Mouse (Mus musculus): Measurements from ENCODE around the gene Zfp672. TPM values are rescaled to one million over a fixed set of nuclear protein-coding genes. Genes with fewer than 3 reads are reported as not detected.

Gene Zfp672
- polyA plus RNA-seq, 1 experiment from 2014 or later: 40.6 TPM

GRCm38 (mm10) chr11:58353709-58354108 is 23.6 kb upstream of the Zfp672 start:
- Histone ChIP-seq H3K4me3 (no peak overlapping the region), H3K27me3 (no peaks in the 10 kb centered on the region), H3K36me3 (no peaks in the 10 kb centered on the region), H3K4me2 (replicated peaks) (no peak overlapping the region), H3K9me3 (no peaks in the 10 kb centered on the region), H3K9ac (replicated peaks) (no peak overlapping the region), H3K27ac (replicated peaks) (no peak overlapping the region), H3K4me1 (no peaks in the 10 kb centered on the region)
- WGBS: 79% methylated on average over 3 of the region's 3 CpGs
- ATAC-seq (replicated peaks): no peak

GRCm38 (mm10) chr11:58352681-58353548 is 22.8 kb upstream of the Zfp672 start:
- 74% methylated on average over 7 of the region's 7 CpGs for WGBS
- no peak overlapping the region for H3K9ac ChIP-seq (replicated peaks)
- no peak for ATAC-seq (replicated peaks)
- H3K36me3 ChIP-seq: no peaks in the 10 kb centered on the region
- H3K27me3 ChIP-seq: no peaks in the 10 kb centered on the region
- H3K9me3 ChIP-seq: no peaks in the 10 kb centered on the region
- H3K4me1 ChIP-seq: no peaks in the 10 kb centered on the region
- no peak overlapping the region for H3K27ac ChIP-seq (replicated peaks)
- H3K4me2 ChIP-seq (replicated peaks): no peak overlapping the region
- no peak overlapping the region for H3K4me3 ChIP-seq

DNA sequence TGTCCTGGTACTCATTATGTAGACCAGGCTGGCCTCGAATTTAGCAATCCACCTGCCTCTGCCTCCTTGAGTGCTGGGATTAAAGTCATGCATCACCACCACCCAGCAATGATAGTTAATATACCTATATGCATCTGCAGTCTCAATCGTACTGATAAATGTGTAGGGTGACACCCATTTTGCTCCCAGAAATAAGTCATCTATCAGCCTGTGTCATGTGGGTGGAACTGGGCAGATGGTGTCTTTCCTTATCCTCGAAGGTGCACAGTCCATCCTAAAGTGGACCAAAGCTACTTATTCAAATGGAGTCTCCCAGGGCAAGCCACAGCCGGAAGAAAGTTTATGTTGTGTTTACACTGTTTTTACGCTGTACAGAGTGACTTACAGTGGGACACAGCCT is 21.0 kb upstream of the Zfp672 start:
- Histone ChIP-seq H3K9ac (replicated peaks) (no peak overlapping the region), H3K36me3 (peaks cover 12% of the 10 kb centered on the region), H3K4me1 (no peaks in the 10 kb centered on the region), H3K27ac (replicated peaks) (no peak overlapping the region), H3K27me3 (no peaks in the 10 kb centered on the region), H3K4me2 (replicated peaks) (no peak overlapping the region), H3K4me3 (no peak overlapping the region), H3K9me3 (no peaks in the 10 kb centered on the region)
- no peak for ATAC-seq (replicated peaks)
- WGBS: 94% methylated on average over 5 of the region's 5 CpGs

DNA sequence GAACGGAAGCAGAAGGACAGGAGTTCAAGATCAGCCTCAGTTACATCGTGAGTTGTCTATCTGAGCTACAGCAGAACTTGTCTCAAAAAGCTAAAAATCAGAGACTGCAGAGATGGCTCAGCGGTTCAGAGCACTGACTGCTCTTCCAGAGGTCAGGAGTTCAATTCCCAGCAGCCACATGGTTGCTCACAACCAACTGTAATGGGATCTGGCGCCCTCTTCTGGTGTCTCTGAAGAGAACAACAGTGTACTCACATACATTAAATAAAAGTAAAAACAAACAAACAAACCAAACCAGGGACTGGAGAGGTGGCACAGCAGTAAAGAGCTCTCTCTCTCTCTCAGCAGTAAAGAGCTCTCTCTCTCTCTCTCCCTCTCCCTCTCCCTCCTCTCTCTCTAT is 20.5 kb upstream of the Zfp672 start:
- H3K27me3 ChIP-seq: no peaks in the 10 kb centered on the region
- H3K4me1 ChIP-seq: no peaks in the 10 kb centered on the region
- H3K36me3 ChIP-seq: peaks cover 18% of the 10 kb centered on the region
- H3K4me2 ChIP-seq (replicated peaks): no peak overlapping the region
- no peak overlapping the region for H3K27ac ChIP-seq (replicated peaks)
- H3K9me3 ChIP-seq: no peaks in the 10 kb centered on the region
- no peak overlapping the region for H3K9ac ChIP-seq (replicated peaks)
- H3K4me3 ChIP-seq: no peak overlapping the region
- WGBS: 80% methylated on average over 4 of the region's 4 CpGs
- no peak for ATAC-seq (replicated peaks)

DNA sequence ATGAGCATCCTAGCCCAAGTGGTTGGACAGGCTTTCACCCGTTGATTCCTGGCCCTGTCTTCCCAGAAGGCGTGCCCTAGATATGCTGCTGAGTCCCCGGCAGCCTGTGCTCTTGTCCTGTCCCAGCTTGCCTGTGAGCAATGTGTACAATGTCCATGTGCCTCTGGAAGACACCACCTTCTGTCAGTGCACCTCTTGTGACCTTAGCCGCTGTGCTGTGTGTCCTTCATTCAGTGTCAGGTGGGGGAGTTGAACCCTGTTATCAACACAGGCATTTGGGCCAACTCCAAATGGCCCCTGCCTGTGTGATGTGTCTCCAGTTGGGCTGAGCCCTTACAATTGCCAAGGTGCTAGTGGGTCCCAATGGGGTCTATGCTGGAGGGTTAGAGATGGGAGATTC is 16.6 kb upstream of the Zfp672 start:
- H3K4me3 ChIP-seq: no peak overlapping the region
- WGBS: 92% methylated on average over 4 of the region's 4 CpGs
- no peak for ATAC-seq (replicated peaks)
- peaks cover 42% of the 10 kb centered on the region for H3K36me3 ChIP-seq
- H3K4me1 ChIP-seq: no peaks in the 10 kb centered on the region
- no peaks in the 10 kb centered on the region for H3K27me3 ChIP-seq
- no peak overlapping the region for H3K4me2 ChIP-seq (replicated peaks)
- no peak overlapping the region for H3K9ac ChIP-seq (replicated peaks)
- no peaks in the 10 kb centered on the region for H3K9me3 ChIP-seq
- no peak overlapping the region for H3K27ac ChIP-seq (replicated peaks)

DNA sequence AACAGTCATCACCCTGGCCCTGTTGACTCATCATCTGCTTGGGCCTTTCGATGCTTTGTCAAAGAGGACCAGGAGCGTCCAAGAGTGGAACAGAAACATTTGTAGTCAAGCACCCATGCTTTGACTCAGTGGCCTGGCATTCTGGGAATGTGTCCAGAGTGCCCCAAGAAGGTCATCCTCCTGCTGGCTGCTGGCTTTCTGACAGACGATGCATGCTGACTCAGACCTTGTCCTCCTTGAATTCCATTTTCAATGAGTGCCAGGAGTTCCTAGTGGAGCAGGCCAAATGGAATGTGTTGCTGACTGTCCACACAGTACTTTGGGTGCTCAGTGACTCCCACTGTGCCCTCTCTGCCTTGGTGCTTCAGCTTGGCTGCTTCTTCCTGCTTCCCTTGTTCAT is 4.6 kb upstream of the Zfp672 start:
- no peaks in the 10 kb centered on the region for H3K27me3 ChIP-seq
- H3K9ac ChIP-seq (replicated peaks): no peak overlapping the region
- ATAC-seq (replicated peaks): no peak
- 81% methylated on average over 3 of the region's 3 CpGs for WGBS
- peaks cover 38% of the 10 kb centered on the region for H3K36me3 ChIP-seq
- no peak overlapping the region for H3K27ac ChIP-seq (replicated peaks)
- no peaks in the 10 kb centered on the region for H3K9me3 ChIP-seq
- peaks cover 30% of the 10 kb centered on the region for H3K4me1 ChIP-seq
- no peak overlapping the region for H3K4me2 ChIP-seq (replicated peaks)
- H3K4me3 ChIP-seq: no peak overlapping the region

DNA sequence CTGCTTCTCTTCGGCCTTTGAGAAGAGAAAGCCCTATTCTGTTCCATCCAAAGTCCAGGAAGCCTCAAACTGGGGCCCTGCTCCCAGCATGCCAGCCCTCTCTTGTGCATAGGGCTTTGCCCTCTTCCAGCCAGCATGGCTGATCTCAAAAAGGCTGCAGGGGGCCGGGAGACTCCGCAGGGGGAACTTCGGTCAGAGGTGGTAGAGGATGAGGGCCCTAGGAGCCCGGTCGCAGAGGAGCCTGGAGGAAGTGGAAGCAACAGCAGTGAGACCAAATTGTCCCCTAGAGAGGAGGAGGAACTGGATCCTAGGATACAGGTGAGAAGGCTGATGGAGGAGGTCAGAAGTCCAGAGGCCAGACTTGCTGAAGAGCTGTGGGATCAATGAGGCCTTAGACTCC is 1.4 kb upstream of the Zfp672 start:
- Histone ChIP-seq H3K9me3 (no peaks in the 10 kb centered on the region), H3K27me3 (no peaks in the 10 kb centered on the region), H3K4me3 (peak overlapping the region; percentile 60), H3K4me2 (replicated peaks) (peak overlapping the region; percentile 93), H3K27ac (replicated peaks) (no peak overlapping the region), H3K36me3 (peaks cover 22% of the 10 kb centered on the region), H3K9ac (replicated peaks) (peak overlapping the region; percentile 69; the same call in 1 of the 2 replicates), H3K4me1 (peaks cover 40% of the 10 kb centered on the region)
- ATAC-seq (replicated peaks): no peak
- WGBS: 89% methylated on average over 6 of the region's 6 CpGs

DNA sequence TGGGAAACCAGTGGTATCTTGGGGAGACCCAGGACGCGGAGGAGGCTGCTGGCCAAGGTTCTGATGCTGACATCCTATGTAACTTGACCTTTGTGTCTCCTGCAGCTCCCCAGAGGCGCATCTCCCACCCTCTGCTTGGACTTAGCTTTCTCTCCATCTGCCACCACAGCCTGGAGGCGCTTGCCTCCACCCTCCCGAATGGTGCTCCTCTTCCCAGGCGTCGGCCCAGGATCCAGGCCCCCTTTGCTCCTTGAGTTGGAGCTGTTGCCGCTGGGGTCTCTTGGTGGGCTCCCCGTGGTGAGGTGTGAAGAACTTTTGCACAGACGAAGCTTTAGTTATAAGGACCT is 983 bp upstream of the Zfp672 start:
- WGBS: 20% methylated on average over 10 of the region's 10 CpGs
- Histone ChIP-seq H3K9ac (replicated peaks) (peak overlapping the region; percentile 69), H3K36me3 (peaks cover 18% of the 10 kb centered on the region), H3K4me1 (peaks cover 40% of the 10 kb centered on the region), H3K4me3 (peak overlapping the region; percentile 60), H3K4me2 (replicated peaks) (peak overlapping the region; percentile 93), H3K9me3 (no peaks in the 10 kb centered on the region), H3K27ac (replicated peaks) (no peak overlapping the region), H3K27me3 (no peaks in the 10 kb centered on the region)
- ATAC-seq (replicated peaks): no peak

DNA sequence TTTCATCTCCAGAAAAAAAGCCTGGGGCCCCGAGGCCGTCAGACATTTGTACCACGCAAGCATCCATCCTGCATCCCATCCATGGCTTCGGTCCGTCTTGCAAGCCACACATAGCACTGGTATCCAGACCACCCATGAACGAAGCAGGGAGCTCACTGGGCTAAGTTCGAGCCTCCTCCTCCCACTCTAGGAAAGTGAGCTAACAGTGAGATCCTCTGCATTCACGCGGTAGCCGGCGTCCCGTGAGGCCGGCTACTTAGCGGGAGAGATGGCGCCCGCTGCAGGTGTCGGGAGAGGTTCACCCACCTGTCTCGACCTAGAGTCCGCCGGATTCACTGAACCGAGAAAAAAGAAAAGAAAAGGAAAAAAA is 248 bp downstream of the Zfp672 start:
- under 1% methylated on average over 21 of the region's 21 CpGs for WGBS
- Histone ChIP-seq H3K9ac (replicated peaks) (peak overlapping the region; percentile 69), H3K4me2 (replicated peaks) (peak overlapping the region; percentile 93), H3K4me3 (peak overlapping the region; percentile 60), H3K9me3 (no peaks in the 10 kb centered on the region), H3K4me1 (peaks cover 40% of the 10 kb centered on the region), H3K27me3 (no peaks in the 10 kb centered on the region), H3K36me3 (peaks cover 14% of the 10 kb centered on the region), H3K27ac (replicated peaks) (peak overlapping the region; percentile 78)
- ATAC-seq (replicated peaks): peak; percentile 46

DNA sequence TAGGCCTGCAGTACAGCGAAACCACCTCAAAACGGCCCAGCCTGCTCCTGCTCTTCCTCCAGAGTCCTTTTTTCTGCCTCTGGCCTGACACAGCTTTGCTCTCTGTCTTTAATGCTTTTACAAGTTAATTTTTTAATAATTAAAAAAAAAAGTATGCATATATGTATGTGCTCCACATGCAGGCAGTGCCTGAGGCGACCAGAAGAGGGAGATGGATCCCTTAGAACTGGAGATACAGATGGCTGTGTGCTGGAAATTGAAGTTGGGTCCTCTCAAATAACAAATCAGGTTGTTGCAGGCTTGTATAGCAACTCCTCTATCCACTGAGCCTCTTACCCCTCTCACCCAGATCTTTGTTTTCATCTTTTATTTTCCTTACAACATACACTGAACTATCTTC is 3.4 kb downstream of the Zfp672 start:
- Histone ChIP-seq H3K9me3 (no peaks in the 10 kb centered on the region), H3K27ac (replicated peaks) (no peak overlapping the region), H3K4me2 (replicated peaks) (no peak overlapping the region), H3K4me3 (no peak overlapping the region), H3K4me1 (peaks cover 36% of the 10 kb centered on the region), H3K36me3 (peaks cover 9% of the 10 kb centered on the region), H3K27me3 (no peaks in the 10 kb centered on the region), H3K9ac (replicated peaks) (no peak overlapping the region)
- no peak for ATAC-seq (replicated peaks)
- 98% methylated on average over 3 of the region's 3 CpGs for WGBS

DNA sequence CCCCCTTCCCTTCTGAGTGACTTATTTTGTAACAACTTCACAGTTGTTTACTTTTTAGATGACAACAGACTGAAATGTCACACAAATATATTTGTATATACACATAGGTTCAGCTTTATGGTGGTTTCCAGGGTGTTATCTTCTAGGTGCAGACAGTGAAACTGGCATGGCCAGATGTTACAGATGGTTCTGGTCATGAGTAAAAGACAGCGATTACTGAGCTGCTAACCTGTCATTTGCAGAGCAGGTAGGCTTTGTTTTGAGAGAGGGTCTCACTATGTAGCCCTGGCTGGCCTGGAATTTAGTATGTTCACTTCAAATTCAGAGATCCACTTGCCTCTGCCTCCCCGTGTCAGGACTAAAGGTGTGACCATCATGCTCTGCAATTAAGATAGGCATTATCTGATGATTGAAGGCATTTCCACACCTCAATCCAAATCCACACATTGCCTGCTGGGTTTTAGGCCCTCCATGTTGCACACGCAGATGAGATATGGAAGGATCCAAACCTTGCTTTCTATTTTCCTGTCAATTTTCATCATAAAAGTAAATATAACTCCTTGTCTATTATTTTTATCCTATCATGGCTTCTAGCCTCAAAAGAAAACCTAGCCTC is 5.4 kb downstream of the Zfp672 start:
- 83% methylated on average over 3 of the region's 3 CpGs for WGBS
- no peak for ATAC-seq (replicated peaks)
- peaks cover 32% of the 10 kb centered on the region for H3K4me1 ChIP-seq

GRCm38 (mm10) chr11:58323570-58324340 is 6.4 kb downstream of the Zfp672 start:
- Histone ChIP-seq H3K36me3 (peaks cover 16% of the 10 kb centered on the region), H3K27me3 (no peaks in the 10 kb centered on the region), H3K9ac (replicated peaks) (peak overlapping the region; percentile 94), H3K27ac (replicated peaks) (peak overlapping the region; percentile 95), H3K9me3 (no peaks in the 10 kb centered on the region), H3K4me2 (replicated peaks) (peak overlapping the region; percentile 90), H3K4me3 (peak overlapping the region; percentile 85), H3K4me1 (peaks cover 23% of the 10 kb centered on the region)
- 14% methylated on average over 24 of the region's 24 CpGs for WGBS
- ATAC-seq (replicated peaks): peak; percentile 17; the same call in 1 of the 2 replicates

More for the DNA sequence above, 5.4 kb downstream of the Zfp672 start:
- H3K27ac ChIP-seq (replicated peaks): no peak overlapping the region
- H3K9ac ChIP-seq (replicated peaks): no peak overlapping the region
- H3K4me2 ChIP-seq (replicated peaks): no peak overlapping the region
- H3K4me3 ChIP-seq: no peak overlapping the region
- H3K36me3 ChIP-seq: peaks cover 10% of the 10 kb centered on the region
- no peaks in the 10 kb centered on the region for H3K27me3 ChIP-seq
- H3K9me3 ChIP-seq: no peaks in the 10 kb centered on the region

Data from forebrain, embryonic 15.5 days (tissue).